Comparison of ENCODE assay signal across 19 mouse cellular contexts in the genomic region with DNA sequence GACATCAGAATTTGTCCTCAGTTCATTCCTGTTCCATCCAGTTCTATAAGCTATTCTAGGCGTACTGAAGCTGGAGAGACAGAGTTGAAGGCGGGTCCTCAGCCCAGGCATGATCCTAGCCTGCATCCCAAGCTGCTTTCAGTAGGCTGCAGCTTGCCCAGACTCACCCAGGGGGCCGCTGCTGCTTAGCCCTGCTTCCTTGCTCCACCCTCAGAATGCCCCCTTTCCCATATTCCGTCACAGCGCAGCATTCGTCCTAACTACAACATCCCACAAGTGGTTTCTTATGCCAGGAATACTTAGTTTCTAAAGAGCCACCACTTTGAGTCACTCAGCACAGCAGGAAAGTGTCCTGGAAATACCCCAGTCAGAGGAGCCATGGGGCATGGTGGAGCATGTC. TPM values are rescaled to one million over a fixed set of nuclear protein-coding genes. Genes with fewer than 3 reads are reported as not detected.
DNase-seq lines count a peak whose midpoint lies in the region; ATAC-seq and TF ChIP-seq lines count a peak whose summit lies in the region.
"Had no signal": no experiment of that assay in that cellular context is flagged by ENCODE, and none has a peak within 500 bp of the region (broad histone marks: within the 10 kb centered on the region; RNA-seq: fewer than 3 reads in every experiment).

No protein-coding gene starts in this region.

- no peaks in the 10 kb centered on the region for H3K9me3 ChIP-seq in heart, embryonic 10.5 days
- no peaks in the 10 kb centered on the region for H3K9me3 ChIP-seq in stomach, embryonic 15.5 days
- H3K9me3 ChIP-seq: hindbrain, embryonic 15.5 days; limb, embryonic 15.5 days; neural tube, embryonic 12.5 days had no signal

- peak; percentile 32; the same call in 1 of the 2 replicates for TF ChIP-seq POLR2A in embryonic fibroblast, embryonic 13.5 days (IDR thresholded peaks at IDR 0.05; ENCODE audit: low read depth, low read length)

- peak overlapping the region; percentile 61 for H3K4me3 ChIP-seq in heart, embryonic 10.5 days
- H3K4me3 ChIP-seq in embryonic fibroblast, embryonic 13.5 days (ENCODE audit: insufficient read depth, low read length): peak overlapping the region; percentile 26
- H3K4me3 ChIP-seq in stomach, embryonic 15.5 days (replicated peaks): peak overlapping the region; percentile 35; the same call in 1 of the 2 replicates
- H3K4me3 ChIP-seq: hindbrain, embryonic 15.5 days; limb, embryonic 15.5 days; neural tube, embryonic 12.5 days had no signal

- DNase-seq in heart, embryonic 10.5 days (ENCODE audit: low spot score): no peak
- DNase-seq in heart, adult 9 months (ENCODE audit: low spot score in 2 of 2): no peak
- DNase-seq in heart, postnatal 4 days: peak; percentile 60
- DNase-seq in left cerebral cortex, adult 18-20 months (ENCODE audit: low spot score in 2 of 2): no peak
- DNase-seq in frontal cortex, postnatal 36 days (ENCODE audit: low spot score in 2 of 2): no peak
- DNase-seq: adrenal gland, postnatal 10 days; cerebellum, adult 18-20 months; kidney, adult 2 months; kidney, postnatal 36 days; right cerebral cortex, postnatal 14 days; thymus, postnatal 4 days had no signal

- TF ChIP-seq CTCF in embryonic fibroblast, embryonic 13.5 days (IDR thresholded peaks at IDR 0.05; ENCODE audit: borderline replicate concordance, insufficient read depth, low read length): no peak

- WGBS in heart, embryonic 10.5 days: 48% methylated on average over 6 of the region's 6 CpGs
- WGBS in stomach, embryonic 15.5 days: 67% methylated on average over 6 of the region's 6 CpGs

- no peaks in the 10 kb centered on the region for H3K27me3 ChIP-seq in heart, embryonic 10.5 days (ENCODE audit: insufficient read depth, poor library complexity, severe bottlenecking)
- H3K27me3 ChIP-seq in stomach, embryonic 15.5 days (replicated peaks): no peaks in the 10 kb centered on the region
- H3K27me3 ChIP-seq: hindbrain, embryonic 15.5 days; limb, embryonic 15.5 days; neural tube, embryonic 12.5 days had no signal

- ATAC-seq in stomach, embryonic 15.5 days (ENCODE audit: insufficient read depth, low FRiP score, low read depth): no peak
- ATAC-seq: forebrain, embryonic 16.5 days had no signal

- no peak overlapping the region for H3K9ac ChIP-seq in stomach, embryonic 15.5 days
- H3K9ac ChIP-seq: hindbrain, embryonic 15.5 days; limb, embryonic 15.5 days; neural tube, embryonic 12.5 days had no signal

- peaks cover 11% of the 10 kb centered on the region; the same call in 1 of the 2 replicates for H3K36me3 ChIP-seq in heart, embryonic 10.5 days
- H3K36me3 ChIP-seq in stomach, embryonic 15.5 days: no peaks in the 10 kb centered on the region
- H3K36me3 ChIP-seq: hindbrain, embryonic 15.5 days; limb, embryonic 15.5 days; neural tube, embryonic 12.5 days had no signal

- H3K27ac ChIP-seq in heart, embryonic 10.5 days: peak overlapping the region; percentile 91
- H3K27ac ChIP-seq in embryonic fibroblast, embryonic 13.5 days (ENCODE audit: insufficient read depth, low read length): peak overlapping the region; percentile 4; the same call in 1 of the 2 replicates
- peak overlapping the region; percentile 28; the same call in 1 of the 2 replicates for H3K27ac ChIP-seq in stomach, embryonic 15.5 days
- H3K27ac ChIP-seq: hindbrain, embryonic 15.5 days; limb, embryonic 15.5 days; neural tube, embryonic 12.5 days had no signal

- H3K4me1 ChIP-seq in heart, embryonic 10.5 days: peaks cover 49% of the 10 kb centered on the region
- H3K4me1 ChIP-seq in embryonic fibroblast, embryonic 13.5 days (ENCODE audit: control insufficient read depth, insufficient read depth, low read length): peaks cover 7% of the 10 kb centered on the region
- 0 out of 2 replicates have a peak, but pooled peaks cover 11% of the 10 kb centered on the region for H3K4me1 ChIP-seq in stomach, embryonic 15.5 days
- H3K4me1 ChIP-seq: hindbrain, embryonic 15.5 days had no signal

- peak overlapping the region; percentile 32 for H3K4me2 ChIP-seq in stomach, embryonic 15.5 days
- H3K4me2 ChIP-seq: hindbrain, embryonic 15.5 days; limb, embryonic 15.5 days; neural tube, embryonic 12.5 days had no signal

RNA-seq across cellular contexts. Expression of a gene that starts 2.8 kb away (rescaled TPM):
- polyA plus RNA-seq in heart, embryonic 10.5 days (2016; fragmentation: Nextera tagmentation; extraction: Ambion mirVana): 32.5 and 43.7 TPM in 2 replicates
- polyA plus RNA-seq in embryonic fibroblast, embryonic 13.5 days (2011; ENCODE audit: insufficient read length, low read depth, missing spikeins): 33.0 and 50.9 TPM in 2 replicates
- 100 to 1,000 TPM; 366 to 416 TPM for total RNA-seq in heart, postnatal 4 days (2021)
- 12.7 and 13.1 TPM in 2 replicates for polyA plus RNA-seq in stomach, embryonic 15.5 days (2015; fragmentation: Nextera tagmentation; extraction: Ambion mirVana)
- under 1 TPM; 0.56 to 0.58 TPM for total RNA-seq in left cerebral cortex, adult 18-20 months (2021)
- total RNA-seq: megakaryocyte-erythroid progenitor cell, adult 5-6 weeks had no signal

RNA-seq across cellular contexts. Expression of a gene that starts 29.5 kb away (rescaled TPM):
- polyA plus RNA-seq in heart, embryonic 10.5 days (2016; fragmentation: Nextera tagmentation; extraction: Ambion mirVana): 65.0 and 74.3 TPM in 2 replicates
- polyA plus RNA-seq in embryonic fibroblast, embryonic 13.5 days (2011; ENCODE audit: insufficient read length, low read depth, missing spikeins): 35.5 and 39.8 TPM in 2 replicates
- total RNA-seq in heart, postnatal 4 days (2021): 10 to 100 TPM; 21.6 to 24.2 TPM
- 79.1 and 84.6 TPM in 2 replicates for polyA plus RNA-seq in stomach, embryonic 15.5 days (2015; fragmentation: Nextera tagmentation; extraction: Ambion mirVana)
- 10 to 100 TPM; 22.2 to 25.0 TPM for total RNA-seq in left cerebral cortex, adult 18-20 months (2021)

RNA-seq across cellular contexts. Expression of a gene that starts 43.3 kb away (rescaled TPM):
- 0.21 and 1.1 TPM in 2 replicates for polyA plus RNA-seq in heart, embryonic 10.5 days (2016; fragmentation: Nextera tagmentation; extraction: Ambion mirVana)
- 0.86 TPM in 1 of 2 replicates, not detected in the other for polyA plus RNA-seq in embryonic fibroblast, embryonic 13.5 days (2011; ENCODE audit: insufficient read length, low read depth, missing spikeins)
- not detected for total RNA-seq in heart, postnatal 4 days (2021)
- polyA plus RNA-seq in stomach, embryonic 15.5 days (2015; fragmentation: Nextera tagmentation; extraction: Ambion mirVana): 5.8 and 6.3 TPM in 2 replicates
- total RNA-seq in left cerebral cortex, adult 18-20 months (2021): 10 to 100 TPM; 71.5 to 73.3 TPM
- total RNA-seq: heart, postnatal 10 days; megakaryocyte-erythroid progenitor cell, adult 5-6 weeks had no signal

Comparison
In these comparisons a context has a peak if more than half of its experiments do, and no peak if none do; other contexts are left out.
1. H3K27ac ChIP-seq: peak in every context shown above with its lines; median percentile 91 in heart, embryonic 10.5 days; 28 in stomach, embryonic 15.5 days; 4 in embryonic fibroblast, embryonic 13.5 days.